Mouse (Mus musculus): ENCODE measurements around the gene Cers6.

- TF ChIP-seq POLR2A (IDR thresholded peaks at IDR 0.05; ENCODE audit: control insufficient read depth, low read depth, low read length) (no peak), CTCF (IDR thresholded peaks at IDR 0.05; ENCODE audit: control insufficient read depth, insufficient read depth, insufficient replicate concordance, low read depth, low read length) (no peak)
These were observed 186.1 kb downstream of the Cers6 start for GRCm38 (mm10) chr2:69047297-69047696.
